Mouse (Mus musculus): ENCODE data around the gene Unc93a2. TPM values are rescaled to one million over a fixed set of nuclear protein-coding genes. Genes with fewer than 3 reads are reported as not detected.
"Not testable (repeated sequence)": the region's sequence is repeated elsewhere in the genome, so short reads cannot be mapped to it uniquely, and the experiment has no call there.

The Unc93a2 gene
- total RNA-seq (2014; fragmentation: Nextera tagmentation) (not detected in 2 replicates), total RNA-seq (2017) (not detected in 2 replicates)

GRCm38 (mm10) chr17:7385364-7385763, at the start of gene Unc93a2:
TSS of gene Unc93a2 (minus strand) at chr17:7385464.
- ATAC-seq (replicated peaks; ENCODE audit: low FRiP score, low TSS enrichment, poor library complexity, severe bottlenecking): not testable (repeated sequence)

DNA sequence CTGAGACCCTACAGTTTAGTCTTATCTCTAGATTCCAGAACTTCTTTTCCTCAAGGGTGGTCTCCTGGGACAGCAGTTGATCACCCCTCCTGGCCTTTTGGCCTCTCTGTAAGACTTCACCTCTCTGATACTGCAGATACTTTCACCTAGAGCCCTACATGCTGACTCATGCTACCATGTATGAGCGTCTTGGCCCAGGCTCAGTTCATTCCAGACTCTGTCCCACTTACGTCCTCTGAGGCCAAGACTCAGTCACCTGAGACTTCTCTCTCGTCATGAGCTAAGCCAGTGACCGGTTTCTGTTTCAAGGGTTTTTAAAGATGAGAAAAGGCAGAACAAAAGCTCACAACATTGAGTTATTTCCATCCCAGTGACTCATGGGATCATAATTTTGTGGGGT, 48.9 kb upstream of the Unc93a2 start:
- ATAC-seq (replicated peaks; ENCODE audit: low FRiP score, low TSS enrichment, poor library complexity, severe bottlenecking): not testable (repeated sequence)

DNA sequence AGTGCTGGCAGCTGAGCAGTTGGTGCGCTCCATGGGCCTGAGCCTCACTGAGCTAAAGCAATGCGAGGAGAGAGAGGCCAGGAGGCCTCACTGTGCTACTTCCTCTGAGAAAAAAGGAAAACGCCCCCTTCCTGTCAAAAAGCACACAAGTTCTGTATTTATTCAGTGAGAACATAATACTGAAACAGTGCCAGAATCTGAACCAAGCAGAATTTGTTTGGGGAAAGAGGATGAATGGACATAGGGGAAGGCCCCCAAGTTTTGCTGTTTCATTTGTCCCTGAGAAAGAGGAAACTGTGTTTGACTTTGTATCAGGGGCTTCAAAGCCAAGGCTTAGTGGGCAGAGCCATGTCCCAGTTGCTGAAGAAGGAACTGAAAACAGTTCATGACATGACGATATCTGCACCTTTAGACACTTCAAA, 45.0 kb upstream of the Unc93a2 start:
- ATAC-seq (replicated peaks; ENCODE audit: low FRiP score, low TSS enrichment, poor library complexity, severe bottlenecking): not testable (repeated sequence)

DNA sequence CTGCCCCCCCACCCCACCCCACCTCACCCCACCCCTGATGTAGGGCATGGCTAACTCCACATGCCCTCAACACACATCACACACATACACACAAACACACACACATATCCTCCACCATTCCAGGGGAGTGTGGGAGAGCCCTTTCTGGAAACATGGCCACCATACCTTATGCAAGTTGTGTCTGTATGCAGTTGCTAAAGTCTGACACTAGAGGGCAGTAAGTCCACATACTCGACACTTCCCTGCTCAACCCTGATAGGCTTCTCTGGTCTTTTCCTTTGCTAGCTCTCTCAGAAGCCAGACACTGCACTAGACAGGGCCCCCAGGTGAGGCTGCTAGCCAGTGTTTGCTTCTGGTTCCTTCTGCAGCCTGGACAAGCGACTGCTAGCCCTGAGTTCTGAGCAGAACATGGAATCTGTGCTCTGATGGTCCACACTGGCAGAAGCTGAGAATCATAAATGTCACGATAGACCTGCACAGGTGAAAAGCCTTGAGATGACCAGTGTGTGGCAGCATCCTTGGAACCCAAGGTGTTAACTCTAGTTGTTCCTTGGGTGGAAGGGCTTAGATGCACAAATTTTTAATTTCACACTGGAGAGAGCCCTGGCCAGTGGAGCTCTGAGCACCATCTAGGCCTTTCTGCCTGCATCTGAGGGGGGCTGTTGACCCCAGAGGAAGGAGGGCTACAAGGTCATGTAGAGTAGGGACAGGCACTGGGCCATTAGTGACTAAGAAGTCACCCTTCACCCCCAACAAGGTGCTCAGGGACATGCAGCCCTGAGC, 35.1 kb upstream of the Unc93a2 start:
- ATAC-seq (replicated peaks; ENCODE audit: low FRiP score, low TSS enrichment, poor library complexity, severe bottlenecking): peak; percentile 91

GRCm38 (mm10) chr17:7414601-7415310, 29.5 kb upstream of the Unc93a2 start:
- peak; percentile 61; the same call in 1 of the 2 replicates for ATAC-seq (replicated peaks; ENCODE audit: low FRiP score, low TSS enrichment, poor library complexity, severe bottlenecking)

GRCm38 (mm10) chr17:7413336-7413735, 28.1 kb upstream of the Unc93a2 start:
- ATAC-seq (replicated peaks; ENCODE audit: low FRiP score, low TSS enrichment, poor library complexity, severe bottlenecking): not testable (repeated sequence)

GRCm38 (mm10) chr17:7399770-7400169, 14.5 kb upstream of the Unc93a2 start:
- ATAC-seq (replicated peaks; ENCODE audit: low FRiP score, low TSS enrichment, poor library complexity, severe bottlenecking): not testable (repeated sequence)

GRCm38 (mm10) chr17:7398198-7398847, 13.1 kb upstream of the Unc93a2 start:
- not testable (repeated sequence) for ATAC-seq (replicated peaks; ENCODE audit: low FRiP score, low TSS enrichment, poor library complexity, severe bottlenecking)

DNA sequence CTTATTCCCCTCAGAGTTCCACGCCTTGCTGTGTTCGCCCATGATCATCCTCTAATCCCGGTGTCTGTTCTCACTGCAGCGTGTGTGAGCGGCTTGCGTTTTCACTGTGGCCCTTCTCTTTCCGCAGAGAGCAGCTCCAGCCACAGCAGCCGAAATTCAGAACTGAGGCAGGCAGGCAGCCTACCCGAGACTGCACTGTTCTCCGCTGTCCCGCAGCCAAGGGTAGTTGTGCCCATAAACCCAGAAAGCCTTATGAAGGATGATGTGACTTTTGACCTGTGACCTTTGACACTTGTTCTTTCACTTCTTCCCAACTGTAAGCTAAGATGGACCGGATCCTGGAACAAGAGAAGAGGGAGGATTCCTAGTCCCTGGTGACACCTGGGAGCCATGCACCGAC, 11.8 kb upstream of the Unc93a2 start:
- not testable (repeated sequence) for ATAC-seq (replicated peaks; ENCODE audit: low FRiP score, low TSS enrichment, poor library complexity, severe bottlenecking)

DNA sequence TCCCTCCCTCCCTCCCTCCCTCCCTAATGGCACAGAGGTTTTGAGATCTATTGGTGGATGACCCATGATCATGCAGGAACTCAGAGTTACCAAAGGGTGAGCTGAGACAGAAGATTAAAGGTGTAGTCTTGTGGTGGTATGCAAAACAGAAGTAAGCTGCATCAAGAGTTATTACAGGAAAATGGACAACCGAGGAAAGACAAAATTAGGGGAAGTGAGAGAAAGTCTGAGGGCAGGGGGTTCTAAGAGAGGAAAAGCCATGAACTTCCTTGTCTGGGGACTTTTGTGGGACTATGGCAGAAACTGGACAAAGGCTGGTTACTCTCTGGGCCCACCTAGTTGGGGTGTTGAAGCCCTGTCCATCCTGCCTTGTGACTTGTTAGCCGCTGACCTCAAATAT, 11.0 kb upstream of the Unc93a2 start:
- ATAC-seq (replicated peaks; ENCODE audit: low FRiP score, low TSS enrichment, poor library complexity, severe bottlenecking): not testable (repeated sequence)

GRCm38 (mm10) chr17:7395671-7396070, 10.4 kb upstream of the Unc93a2 start:
- ATAC-seq (replicated peaks; ENCODE audit: low FRiP score, low TSS enrichment, poor library complexity, severe bottlenecking): not testable (repeated sequence)

GRCm38 (mm10) chr17:7395116-7395515, 9.9 kb upstream of the Unc93a2 start:
- not testable (repeated sequence) for ATAC-seq (replicated peaks; ENCODE audit: low FRiP score, low TSS enrichment, poor library complexity, severe bottlenecking)

DNA sequence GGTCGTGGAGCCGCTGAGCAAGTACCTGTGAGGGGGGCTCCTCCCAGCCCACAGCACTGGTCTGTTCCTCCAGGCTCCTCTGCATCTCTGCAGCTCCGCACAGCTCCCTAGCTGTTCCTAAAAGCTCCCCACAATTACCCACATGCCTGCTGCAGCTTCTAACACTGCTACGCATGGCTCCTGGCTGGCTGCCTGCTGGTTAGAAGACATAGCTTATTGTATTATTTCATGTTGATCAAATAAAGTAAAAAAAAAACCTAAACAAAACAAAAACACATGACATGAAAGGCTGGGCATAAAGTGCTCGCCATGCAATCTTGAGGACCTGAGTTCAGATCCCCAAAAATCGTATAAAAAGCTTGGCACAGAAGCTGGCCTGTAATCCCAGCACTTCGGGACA, 4.6 kb upstream of the Unc93a2 start:
- ATAC-seq (replicated peaks; ENCODE audit: low FRiP score, low TSS enrichment, poor library complexity, severe bottlenecking): not testable (repeated sequence)

DNA sequence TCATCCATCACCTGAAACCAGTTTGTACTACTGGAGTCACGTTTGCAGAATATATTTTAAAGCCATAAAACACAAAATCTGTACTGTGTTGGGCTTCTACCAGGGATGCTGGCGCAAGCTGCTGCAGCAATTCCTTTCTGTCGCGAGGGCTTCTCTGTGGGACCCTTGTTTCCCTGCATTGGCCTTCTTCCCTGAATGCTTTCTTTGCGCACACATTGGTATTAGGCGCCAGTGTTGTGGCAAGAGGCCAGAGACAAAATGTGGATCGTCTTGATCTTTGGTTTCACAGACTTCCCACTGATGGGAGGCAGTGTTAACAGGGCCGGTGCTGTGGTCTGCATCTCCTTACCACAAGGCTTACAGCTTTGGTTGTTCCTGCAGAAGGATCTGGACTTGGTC, 3.7 kb upstream of the Unc93a2 start:
- ATAC-seq (replicated peaks; ENCODE audit: low FRiP score, low TSS enrichment, poor library complexity, severe bottlenecking): not testable (repeated sequence)

DNA sequence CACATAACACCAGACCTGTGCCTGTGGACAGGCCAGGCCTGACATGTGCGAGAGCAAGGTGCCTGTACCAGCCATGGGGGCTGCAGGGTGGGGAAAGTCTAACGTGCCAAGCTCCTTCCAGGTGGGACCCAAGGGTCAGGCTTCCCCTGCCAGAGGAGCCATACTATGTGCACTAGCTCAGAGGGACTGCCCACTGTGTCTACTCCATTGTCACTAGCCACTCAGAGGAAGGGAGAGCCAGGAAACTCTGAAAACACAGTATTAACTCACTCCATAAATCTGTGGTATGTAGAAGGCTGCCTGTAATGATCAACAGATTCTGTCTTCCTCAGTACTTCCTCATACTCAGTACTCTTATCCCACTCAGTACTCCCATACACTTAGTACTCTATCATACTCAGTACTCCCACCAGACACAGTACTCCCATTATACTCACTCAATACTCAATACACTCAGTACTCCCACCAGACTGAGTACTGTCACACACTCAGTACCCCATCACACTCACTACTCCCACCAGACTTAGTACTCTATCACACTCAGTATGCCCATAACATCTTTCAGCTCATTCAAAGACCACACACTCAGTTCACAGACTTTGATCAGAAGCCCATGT, 3.2 kb upstream of the Unc93a2 start:
- not testable (repeated sequence) for ATAC-seq (replicated peaks; ENCODE audit: low FRiP score, low TSS enrichment, poor library complexity, severe bottlenecking)

GRCm38 (mm10) chr17:7386016-7386415, 752 bp upstream of the Unc93a2 start:
- ATAC-seq (replicated peaks; ENCODE audit: low FRiP score, low TSS enrichment, poor library complexity, severe bottlenecking): not testable (repeated sequence)

DNA sequence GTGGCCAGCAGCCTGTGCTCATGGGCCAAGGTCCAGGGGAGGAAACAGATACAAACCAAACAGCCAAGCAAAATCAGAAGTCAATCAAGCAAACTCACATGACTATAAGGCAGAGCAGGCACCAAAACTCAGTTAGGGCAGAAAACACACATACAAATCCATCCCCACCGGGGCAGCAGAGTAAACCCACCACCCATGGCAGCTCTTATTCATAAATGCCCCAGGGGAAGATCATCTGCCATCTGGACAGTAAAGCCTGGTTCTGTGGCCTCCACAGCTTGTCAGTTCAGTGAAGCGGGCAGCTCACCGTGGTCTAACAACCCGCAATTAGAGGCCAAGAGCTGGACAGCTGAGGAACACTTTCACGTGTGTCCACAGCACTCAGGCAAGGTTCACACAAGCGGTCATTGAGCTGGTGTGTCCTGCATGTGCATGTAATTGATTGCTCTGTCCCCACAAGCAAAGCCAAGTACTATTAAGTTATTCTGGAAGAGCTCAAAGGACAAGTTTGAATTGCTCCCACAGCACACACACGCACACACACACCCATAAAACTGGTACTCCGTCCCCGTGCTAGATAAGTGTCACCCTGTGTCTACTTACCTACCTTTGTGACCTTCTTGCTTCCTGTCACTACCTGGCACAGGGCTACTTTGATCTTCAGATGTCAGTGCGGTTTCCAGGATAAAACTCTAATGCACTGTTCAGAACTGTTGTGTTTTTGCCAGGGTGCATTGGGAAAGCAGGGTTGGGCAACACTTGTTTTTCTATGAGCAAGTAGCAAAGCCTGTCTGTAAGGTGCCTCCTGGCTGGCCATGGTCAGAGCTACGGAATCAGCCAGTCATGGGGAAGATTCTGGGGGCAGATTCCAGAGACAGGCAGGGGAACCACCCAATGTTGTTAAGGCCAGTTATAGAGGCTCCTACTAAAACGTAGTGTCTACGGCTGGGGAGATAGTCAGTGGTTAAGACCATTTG, 1.8 kb downstream of the Unc93a2 start:
- not testable (repeated sequence) for ATAC-seq (replicated peaks; ENCODE audit: low FRiP score, low TSS enrichment, poor library complexity, severe bottlenecking)

GRCm38 (mm10) chr17:7382711-7383110, 2.6 kb downstream of the Unc93a2 start:
- ATAC-seq (replicated peaks; ENCODE audit: low FRiP score, low TSS enrichment, poor library complexity, severe bottlenecking): not testable (repeated sequence)

All from megakaryocyte-erythroid progenitor cell, adult 5-6 weeks (primary cell).